Mouse (Mus musculus) lung, adult 2 months (tissue): Measurements from ENCODE around the gene Rgma.

Experiments
- CTCF ChIP-seq: fragments of 200-500 bp; IDR thresholded peaks from 2 replicates; pipeline ENCODE4 v1.5.1; 2011; ENCODE audit warnings: mild to moderate bottlenecking, low read length, control low read depth; ENCODE audit not compliant: insufficient read depth
- POLR2A ChIP-seq: fragments of 200-500 bp; IDR thresholded peaks from 2 replicates; pipeline ENCODE4 v1.6.1; 2011; ENCODE audit warnings: low read depth, mild to moderate bottlenecking, control low read depth, low read length, borderline replicate concordance; ENCODE audit errors: extremely low read depth

GRCm38 (mm10) chr7:73336380-73336779, 38.9 kb upstream of the Rgma start:
- TF ChIP-seq POLR2A (no peak), CTCF (no peak)
